Mouse (Mus musculus) CH12.LX (cell line): Measurements from ENCODE around the gene Osgin1. TPM values are rescaled to one million over a fixed set of nuclear protein-coding genes. Genes with fewer than 3 reads are reported as not detected.

Source experiments
- DNase-seq: peaks from one replicate; pipeline ENCODE4 v3.0.0-alpha.2; 2013; ENCODE audit errors: extremely low read depth
- H3K27ac ChIP-seq: 2 replicates; pipeline ENCODE4 v1.5.1; 2012; ENCODE audit warnings: low read depth, mild to moderate bottlenecking, control low read depth, moderate library complexity; ENCODE audit not compliant: insufficient read depth
- H3K27me3 ChIP-seq: replicated peaks from 2 replicates; pipeline ENCODE3; 2012; ENCODE audit warnings: inconsistent platforms
- H3K36me3 ChIP-seq, 2 experiments: replicated peaks in 1 of 2; 2 replicates each; pipeline versions ENCODE3 to v1.6.1; 2012; ENCODE audit warnings: inconsistent platforms in 1 of 2, low read length in 1 of 2, mild to moderate bottlenecking in 1 of 2, mixed read lengths in 1 of 2, moderate library complexity in 1 of 2; ENCODE audit not compliant: control insufficient read depth in 1 of 2, insufficient read depth in 1 of 2
- H3K4me1 ChIP-seq, 2 experiments: 2 replicates each; pipeline ENCODE4 v1.6.1; 2012; ENCODE audit warnings: inconsistent platforms in 1 of 2, moderate library complexity in 1 of 2; ENCODE audit not compliant: insufficient read depth in 2 of 2, control insufficient read depth in 1 of 2
- H3K4me2 ChIP-seq: 2 replicates; pipeline ENCODE4 v1.6.1; 2012; ENCODE audit warnings: low read depth, mild to moderate bottlenecking, control low read depth; ENCODE audit not compliant: poor library complexity, insufficient read depth, severe bottlenecking
- H3K4me3 ChIP-seq, 3 experiments: fragments of 150-350 bp in 1 of 3; sonication (generic) in 1 of 3; replicated peaks in 1 of 3; 2 replicates each; pipeline versions ENCODE3 to v1.5.1; 2011 to 2012; ENCODE audit warnings: low read depth in 2 of 3, low read length in 2 of 3, mild to moderate bottlenecking in 2 of 3, moderate library complexity in 2 of 3, control low read depth in 1 of 3, improper control_type of control experiment in 1 of 3, inconsistent platforms in 1 of 3, mixed read lengths in 1 of 3; ENCODE audit not compliant: poor library complexity in 1 of 3
- H3K79me2 ChIP-seq: replicated peaks from 2 replicates; pipeline ENCODE4 v1.6.1; 2012; ENCODE audit warnings: mild to moderate bottlenecking, moderate library complexity; ENCODE audit not compliant: control insufficient read depth, poor library complexity, insufficient read depth, severe bottlenecking; ENCODE audit errors: extremely low read depth
- H3K9ac ChIP-seq: 2 replicates; pipeline ENCODE4 v1.6.1; 2012; ENCODE audit warnings: low read depth, mild to moderate bottlenecking, control low read depth, moderate library complexity; ENCODE audit not compliant: insufficient read depth
- H3K9me3 ChIP-seq: replicated peaks from 2 replicates; pipeline ENCODE3; 2012; ENCODE audit warnings: low read length, inconsistent platforms, mixed read lengths
- CHD1 ChIP-seq: IDR thresholded peaks from 2 replicates; pipeline ENCODE4 v1.6.1; 2012; ENCODE audit warnings: low read depth, low read length, improper control_type of control experiment, inconsistent platforms
- CHD2 ChIP-seq: IDR thresholded peaks from 2 replicates; pipeline ENCODE4 v1.6.1; 2011; ENCODE audit warnings: low read length, improper control_type of control experiment
- CTCF ChIP-seq, 2 experiments: IDR thresholded peaks in 1 of 2; conservative IDR thresholded peaks in 1 of 2; 2 replicates each; pipeline ENCODE4 v1.5.1; 2011 to 2012; ENCODE audit warnings: low read depth in 2 of 2, low read length in 2 of 2, improper control_type of control experiment in 1 of 2, inconsistent platforms in 1 of 2, mild to moderate bottlenecking in 1 of 2, moderate library complexity in 1 of 2
- ETS1 ChIP-seq: conservative IDR thresholded peaks from 2 replicates; pipeline ENCODE4 v1.6.1; 2012; ENCODE audit warnings: low read depth, mild to moderate bottlenecking, inconsistent platforms, low read length, improper control_type of control experiment, moderate library complexity
- GABPA ChIP-seq: IDR thresholded peaks from 2 replicates; pipeline ENCODE4 v1.6.1; 2012; ENCODE audit warnings: low read depth, low read length, improper control_type of control experiment, inconsistent platforms; ENCODE audit not compliant: insufficient replicate concordance
- HCFC1 ChIP-seq: IDR thresholded peaks from 2 replicates; pipeline ENCODE4 v1.6.1; 2012; ENCODE audit warnings: low read depth, mild to moderate bottlenecking, inconsistent platforms, low read length, improper control_type of control experiment
- IRF4 ChIP-seq: IDR thresholded peaks from 2 replicates; pipeline ENCODE4 v1.6.1; 2014; ENCODE audit warnings: low read depth, mild to moderate bottlenecking, inconsistent platforms, low read length, improper control_type of control experiment
- JUN ChIP-seq: IDR thresholded peaks from 2 replicates; pipeline ENCODE4 v1.6.1; 2011; ENCODE audit warnings: low read depth, mild to moderate bottlenecking, low read length, improper control_type of control experiment, moderate library complexity; ENCODE audit not compliant: insufficient read depth
- MAFK ChIP-seq: IDR thresholded peaks from 2 replicates; pipeline ENCODE4 v1.6.1; 2011; ENCODE audit warnings: low read length, improper control_type of control experiment; ENCODE audit not compliant: insufficient replicate concordance
- MAX ChIP-seq: IDR thresholded peaks from 2 replicates; pipeline ENCODE4 v1.6.1; 2011; ENCODE audit warnings: low read length, improper control_type of control experiment
- MAZ ChIP-seq: IDR thresholded peaks from 2 replicates; pipeline ENCODE4 v1.6.1; 2012; ENCODE audit warnings: low read depth, mild to moderate bottlenecking, inconsistent platforms, low read length, improper control_type of control experiment, moderate library complexity
- RCOR1 ChIP-seq: conservative IDR thresholded peaks from 2 replicates; pipeline ENCODE4 v1.6.1; 2012; ENCODE audit warnings: low read depth, mild to moderate bottlenecking, inconsistent platforms, low read length, improper control_type of control experiment
- SIN3A ChIP-seq: IDR thresholded peaks from 2 replicates; pipeline ENCODE4 v1.6.1; 2012; ENCODE audit warnings: low read length, improper control_type of control experiment, inconsistent platforms
- SMC3 ChIP-seq: IDR thresholded peaks from 2 replicates; pipeline ENCODE4 v1.6.1; 2011; ENCODE audit warnings: low read depth, low read length, improper control_type of control experiment
- TBP ChIP-seq: conservative IDR thresholded peaks from 2 replicates; pipeline ENCODE4 v1.6.1; 2011; ENCODE audit warnings: low read depth, low read length, improper control_type of control experiment
- UBTF ChIP-seq: IDR thresholded peaks from 2 replicates; pipeline ENCODE4 v1.6.1; 2012; ENCODE audit warnings: low read depth, mild to moderate bottlenecking, inconsistent platforms, low read length, improper control_type of control experiment, moderate library complexity
- USF1 ChIP-seq: IDR thresholded peaks from 2 replicates; pipeline ENCODE4 v1.6.1; 2014; ENCODE audit warnings: low read depth, mild to moderate bottlenecking, inconsistent platforms, low read length, improper control_type of control experiment
- ZC3H11A ChIP-seq: IDR thresholded peaks from 2 replicates; pipeline ENCODE4 v1.6.1; 2012; ENCODE audit warnings: low read depth, mild to moderate bottlenecking, inconsistent platforms, low read length, improper control_type of control experiment
- ZMIZ1 ChIP-seq: IDR thresholded peaks from 2 replicates; pipeline ENCODE4 v1.6.1; 2012; ENCODE audit warnings: low read depth, mild to moderate bottlenecking, inconsistent platforms, low read length, improper control_type of control experiment
- ZNF384 ChIP-seq: IDR thresholded peaks from 2 replicates; pipeline ENCODE4 v1.6.1; 2012; ENCODE audit warnings: low read depth, low read length, improper control_type of control experiment, inconsistent platforms
- dilution Hi-C: fragments of 300-500 bp; cut with MboI; formaldehyde crosslinking; loops from 2 replicates; pipeline ENCODE4 v1.14.3; 2020; ENCODE audit warnings: low sequenced_read_pairs; ENCODE audit not compliant: extremely low pct_unique_long_range_greater_than_20kb, extremely low pct_ligation_motif_present
- in situ Hi-C: fragments of 300-500 bp; cut with MboI; formaldehyde crosslinking; loops from 3 replicates; pipeline ENCODE4 v1.14.3; 2019; ENCODE audit warnings: low sequenced_read_pairs, low pct_ligation_motif_present, low pct_unique_long_range_greater_than_20kb, mixed read lengths
- polyA plus RNA-seq: library from polyadenylated mRNA; unstranded; fragments of >175 nt; gene quantifications from 2 replicates; pipeline ENCODE4 v1.2.1, GENCODE M21; 2012; ENCODE audit warnings: low read depth; ENCODE audit not compliant: insufficient read length
- total RNA-seq, 2 experiments: library from RNA; depleted of rRNA; stranded (reverse); fragments of 300-350 nt in 1 of 2; fragments of >200 nt in 1 of 2; gene quantifications; 2 replicates each; pipeline ENCODE4 v1.2.3; 2012 to 2014

The Osgin1 gene
- total and polyA plus RNA-seq, 3 experiments: 0.15 to 3.0 (median 0.47) TPM

- dilution Hi-C loops (no loop called here), in situ Hi-C loops (no loop called here)
- H3K79me2 ChIP-seq: no peaks in the 10 kb centered on the region
- no peak for DNase-seq
- H3K9me3 ChIP-seq: no peaks in the 10 kb centered on the region
- no peaks in the 10 kb centered on the region for H3K36me3 ChIP-seq
- H3K27me3 ChIP-seq: no peaks in the 10 kb centered on the region
- peaks cover 57 to 79% of the 10 kb centered on the region in 2 experiments for H3K4me1 ChIP-seq
- no peak overlapping the region for H3K4me3 ChIP-seq
- H3K9ac ChIP-seq: no peak overlapping the region
- TF ChIP-seq IRF4: no peak
- TF ChIP-seq UBTF: no peak
- no peak for TF ChIP-seq SMC3
- no peak for TF ChIP-seq ZC3H11A
- TF ChIP-seq ZNF384: no peak
- no peak for TF ChIP-seq CHD1
- no peak for TF ChIP-seq USF1
- TF ChIP-seq JUN: no peak
- no peak for TF ChIP-seq GABPA
- TF ChIP-seq HCFC1: no peak
- TF ChIP-seq MAZ: no peak
- TF ChIP-seq TBP: no peak
- no peak for TF ChIP-seq RCOR1
- no peak for TF ChIP-seq ETS1
- no peak for TF ChIP-seq MAFK
- no peak for TF ChIP-seq ZMIZ1
- TF ChIP-seq MAX: no peak
- no peak for TF ChIP-seq CHD2
- H3K4me2 ChIP-seq: no peak overlapping the region
- H3K27ac ChIP-seq: no peak overlapping the region
These were observed 12.3 kb upstream of the Osgin1 start for GRCm38 (mm10) chr8:119421603-119422122.

GRCm38 (mm10) chr8:119422123-119422711 lies 11.7 kb upstream of the Osgin1 start:
- dilution Hi-C loops: no loop called here
- Histone ChIP-seq H3K9ac (no peak overlapping the region), H3K4me1 (peaks cover 58 to 83% of the 10 kb centered on the region in 2 experiments), H3K27ac (no peak overlapping the region), H3K4me2 (no peak overlapping the region), H3K27me3 (no peaks in the 10 kb centered on the region), H3K4me3 (no peak overlapping the region), H3K79me2 (no peaks in the 10 kb centered on the region), H3K36me3 (no peaks in the 10 kb centered on the region), H3K9me3 (no peaks in the 10 kb centered on the region)
- in situ Hi-C loops: no loop called here
- no peak for DNase-seq
- TF ChIP-seq CTCF (conservative IDR thresholded peaks at IDR 0.05 in 1 of 2, IDR thresholded peaks at IDR 0.05 in 1 of 2; ENCODE audit: low read depth in 2 of 2, low read length in 2 of 2) (no peak), MAZ (no peak), GABPA (no peak), SIN3A (no peak)
